Mouse (Mus musculus) kidney, adult 2 months (tissue): ENCODE data around the gene Ptk7.

Experiments used
- CTCF ChIP-seq: fragments of 200-500 bp; conservative IDR thresholded peaks from 2 replicates; pipeline ENCODE4 v1.5.1; 2011; ENCODE audit warnings: low read depth, mild to moderate bottlenecking, control low read depth, low read length, moderate library complexity, mixed read lengths; ENCODE audit not compliant: insufficient read depth, insufficient read length
- POLR2A ChIP-seq: fragments of 200-500 bp; IDR thresholded peaks from one replicate; pipeline ENCODE4 v1.6.1; 2011; ENCODE audit warnings: low read depth, low read length, control low read depth

- TF ChIP-seq POLR2A (no peak), CTCF (no peak)
These were observed 11.5 kb downstream of the Ptk7 start for GRCm38 (mm10) chr17:46617799-46618198.
